Mouse (Mus musculus): ENCODE measurements at regions not wholly inside any gene's neighbourhood (a gene's known extent, or its start where the extent isn't known, plus 50 kb on each side); places are given as distances from the start of the nearest gene placed in this dataset.

GRCm38 (mm10) chr5:118473128-118473730 is 87.2 kb upstream of the Med13l start:
- H3K9me3 ChIP-seq (ENCODE audit: control insufficient read depth, low read length), result no peaks in the 10 kb centered on the region
- no peak for TF ChIP-seq GATA1 (IDR thresholded peaks at IDR 0.05; ENCODE audit: low read length)
- TF ChIP-seq TAL1 (IDR thresholded peaks at IDR 0.05; ENCODE audit: low read length), result no peak
- peaks cover 69% of the 10 kb centered on the region for H3K4me1 ChIP-seq (ENCODE audit: control insufficient read depth)
- H3K36me3 ChIP-seq (ENCODE audit: control insufficient read depth), result no peaks in the 10 kb centered on the region
- H3K4me3 ChIP-seq (replicated peaks), result no peak overlapping the region
- peaks cover 12% of the 10 kb centered on the region for H3K27me3 ChIP-seq (ENCODE audit: control insufficient read depth)

GRCm38 (mm10) chr5:118476597-118476996 is 83.9 kb upstream of the Med13l start:
- Histone ChIP-seq H3K4me1 (ENCODE audit: control insufficient read depth) (peaks cover 82% of the 10 kb centered on the region), H3K36me3 (ENCODE audit: control insufficient read depth) (no peaks in the 10 kb centered on the region), H3K4me3 (replicated peaks) (no peak overlapping the region), H3K9me3 (ENCODE audit: control insufficient read depth, low read length) (no peaks in the 10 kb centered on the region), H3K27me3 (ENCODE audit: control insufficient read depth) (no peaks in the 10 kb centered on the region; the same call in 1 of the 2 replicates)
- TF ChIP-seq GATA1 (IDR thresholded peaks at IDR 0.05; ENCODE audit: low read length) (no peak), TAL1 (IDR thresholded peaks at IDR 0.05; ENCODE audit: low read length) (no peak)

- Histone ChIP-seq H3K4me1 (ENCODE audit: control insufficient read depth) (peaks cover 90% of the 10 kb centered on the region), H3K9me3 (ENCODE audit: control insufficient read depth, low read length) (no peaks in the 10 kb centered on the region), H3K27me3 (ENCODE audit: control insufficient read depth) (no peaks in the 10 kb centered on the region; the same call in 1 of the 2 replicates), H3K36me3 (ENCODE audit: control insufficient read depth) (no peaks in the 10 kb centered on the region), H3K4me3 (replicated peaks) (peak overlapping the region; percentile 60)
- TF ChIP-seq GATA1 (IDR thresholded peaks at IDR 0.05; ENCODE audit: low read length), result no peak
Measured at GRCm38 (mm10) chr5:118477131-118478119, 83.1 kb upstream of the Med13l start.

GRCm38 (mm10) chr5:118478120-118478768 is 82.2 kb upstream of the Med13l start:
- no peaks in the 10 kb centered on the region for H3K9me3 ChIP-seq (ENCODE audit: control insufficient read depth, low read length)
- H3K36me3 ChIP-seq (ENCODE audit: control insufficient read depth), result no peaks in the 10 kb centered on the region
- peak overlapping the region; percentile 60 for H3K4me3 ChIP-seq (replicated peaks)
- no peaks in the 10 kb centered on the region; the same call in 1 of the 2 replicates for H3K27me3 ChIP-seq (ENCODE audit: control insufficient read depth)
- peaks cover 93% of the 10 kb centered on the region for H3K4me1 ChIP-seq (ENCODE audit: control insufficient read depth)
- no peak for TF ChIP-seq GATA1 (IDR thresholded peaks at IDR 0.05; ENCODE audit: low read length)
- TF ChIP-seq TAL1 (IDR thresholded peaks at IDR 0.05; ENCODE audit: low read length), result no peak

- TF ChIP-seq GATA1 (IDR thresholded peaks at IDR 0.05; ENCODE audit: low read length), result peak; percentile 98
- TF ChIP-seq TAL1 (IDR thresholded peaks at IDR 0.05; ENCODE audit: low read length), result peak; percentile 93
- Histone ChIP-seq H3K9me3 (ENCODE audit: control insufficient read depth, low read length) (no peaks in the 10 kb centered on the region), H3K27me3 (ENCODE audit: control insufficient read depth) (no peaks in the 10 kb centered on the region; the same call in 1 of the 2 replicates), H3K36me3 (ENCODE audit: control insufficient read depth) (peaks cover 7% of the 10 kb centered on the region; the same call in 1 of the 2 replicates), H3K4me1 (ENCODE audit: control insufficient read depth) (peaks cover 99% of the 10 kb centered on the region), H3K4me3 (replicated peaks) (peak overlapping the region; percentile 40)
Measured at GRCm38 (mm10) chr5:118480000-118480399, 80.5 kb upstream of the Med13l start.

GRCm38 (mm10) chr5:118480965-118481793 is 79.3 kb upstream of the Med13l start:
- Histone ChIP-seq H3K36me3 (ENCODE audit: control insufficient read depth) (peaks cover 12% of the 10 kb centered on the region), H3K4me3 (replicated peaks) (peak overlapping the region; percentile 11), H3K9me3 (ENCODE audit: control insufficient read depth, low read length) (no peaks in the 10 kb centered on the region), H3K27me3 (ENCODE audit: control insufficient read depth) (no peaks in the 10 kb centered on the region; the same call in 1 of the 2 replicates), H3K4me1 (ENCODE audit: control insufficient read depth) (peaks cover 99% of the 10 kb centered on the region)
- TF ChIP-seq TAL1 (IDR thresholded peaks at IDR 0.05; ENCODE audit: low read length), result no peak
- no peak for TF ChIP-seq GATA1 (IDR thresholded peaks at IDR 0.05; ENCODE audit: low read length)

GRCm38 (mm10) chr5:118481794-118482049 is 78.8 kb upstream of the Med13l start:
- H3K27me3 ChIP-seq (ENCODE audit: control insufficient read depth), result no peaks in the 10 kb centered on the region
- peaks cover 14% of the 10 kb centered on the region for H3K36me3 ChIP-seq (ENCODE audit: control insufficient read depth)
- no peaks in the 10 kb centered on the region for H3K9me3 ChIP-seq (ENCODE audit: control insufficient read depth, low read length)
- TF ChIP-seq TAL1 (IDR thresholded peaks at IDR 0.05; ENCODE audit: low read length), result no peak
- no peak for TF ChIP-seq GATA1 (IDR thresholded peaks at IDR 0.05; ENCODE audit: low read length)
- peak overlapping the region; percentile 11 for H3K4me3 ChIP-seq (replicated peaks)
- peaks cover 99% of the 10 kb centered on the region for H3K4me1 ChIP-seq (ENCODE audit: control insufficient read depth)

GRCm38 (mm10) chr5:118482598-118482997 is 77.9 kb upstream of the Med13l start:
- Histone ChIP-seq H3K36me3 (ENCODE audit: control insufficient read depth) (peaks cover 15% of the 10 kb centered on the region), H3K27me3 (ENCODE audit: control insufficient read depth) (no peaks in the 10 kb centered on the region), H3K9me3 (ENCODE audit: control insufficient read depth, low read length) (no peaks in the 10 kb centered on the region), H3K4me3 (replicated peaks) (peak overlapping the region; percentile 60), H3K4me1 (ENCODE audit: control insufficient read depth) (peaks cover 99% of the 10 kb centered on the region)
- TF ChIP-seq TAL1 (IDR thresholded peaks at IDR 0.05; ENCODE audit: low read length) (no peak), GATA1 (IDR thresholded peaks at IDR 0.05; ENCODE audit: low read length) (no peak)

Measured in erythroblast, embryonic 14.5 days (primary cell).